Mouse (Mus musculus) kidney, adult 18-20 months (tissue): Measurements from ENCODE around the gene Slc50a1.

ENCODE experiments used
- DNase-seq: peaks from one replicate; pipeline ENCODE4 v3.0.0; 2021

Slc50a1 gene

DNA sequence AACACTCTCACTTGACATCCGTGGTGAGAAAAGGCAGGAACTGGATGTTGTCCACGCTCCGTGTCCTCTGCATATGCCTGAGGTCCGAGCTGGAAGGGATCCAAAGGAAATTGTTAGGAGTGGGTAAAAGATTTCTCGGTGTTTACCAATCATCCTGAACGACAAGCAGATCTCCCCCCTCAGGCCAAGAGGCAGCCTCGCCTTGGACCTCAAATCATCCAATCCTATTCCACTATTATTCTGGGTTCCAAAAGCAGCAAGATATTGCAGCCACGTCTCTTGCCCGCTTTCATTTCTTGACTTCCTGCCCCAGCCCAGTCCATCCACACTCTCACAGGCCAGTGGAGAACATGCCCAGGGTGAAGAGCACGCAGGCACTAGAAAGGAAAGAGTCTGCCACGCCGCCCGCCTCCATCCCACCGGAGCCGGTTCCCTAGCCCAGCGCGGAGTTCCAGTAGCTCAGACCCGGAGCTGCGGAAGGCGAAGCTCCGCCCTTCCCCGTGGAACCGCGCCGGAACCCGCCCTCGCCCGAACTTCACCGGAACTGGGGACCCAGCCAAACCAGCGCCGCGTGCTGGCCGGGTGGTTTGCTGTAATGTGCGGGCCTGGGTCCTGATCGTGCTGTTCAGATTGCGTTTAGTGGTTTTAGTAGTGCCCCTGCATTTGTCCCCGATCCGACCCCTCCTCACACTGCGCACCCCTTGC lies at the start of gene Slc50a1:
Slc50a1 (minus strand) TSS at position 520 of the 705 bp plus-strand sequence.
- DNase-seq, result peak; percentile 88

DNA sequence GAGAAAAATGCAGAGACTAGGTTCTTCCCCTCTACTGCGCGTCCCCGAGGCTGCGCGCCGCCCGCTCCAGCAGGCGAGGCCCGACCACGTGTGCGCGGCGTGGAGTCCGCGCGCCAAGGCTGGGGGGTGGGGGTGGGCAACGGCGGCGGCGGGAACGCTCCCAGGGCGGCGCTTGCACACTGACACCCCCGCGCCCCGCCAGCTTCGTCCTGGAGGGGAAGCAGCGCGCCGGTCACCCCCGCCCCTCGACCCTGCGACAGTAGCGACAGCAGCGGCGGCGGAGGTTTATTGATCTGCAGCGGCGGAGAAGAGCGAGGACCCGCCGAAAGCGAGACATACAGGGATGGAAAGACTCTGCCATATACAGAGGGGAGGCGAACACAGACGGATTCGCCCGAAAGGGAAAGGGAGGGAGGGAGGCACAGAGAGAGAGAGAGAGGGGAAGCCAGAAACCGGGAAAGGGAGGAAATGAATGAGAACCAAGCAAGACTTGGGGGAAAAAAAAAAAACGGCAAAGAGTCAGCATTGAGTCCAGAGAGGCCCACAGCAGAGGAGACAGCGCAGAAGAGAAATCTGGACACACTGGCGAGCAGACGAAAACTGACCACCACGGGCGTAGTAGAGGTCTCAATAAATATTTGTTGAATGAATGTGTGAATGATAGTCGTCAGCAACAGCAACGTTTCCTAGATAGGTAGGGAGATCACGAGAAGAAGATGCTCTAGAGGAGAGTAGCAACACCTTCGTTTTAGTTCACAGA lies 49.4 kb upstream of the Slc50a1 start:
- DNase-seq, result no peak

DNA sequence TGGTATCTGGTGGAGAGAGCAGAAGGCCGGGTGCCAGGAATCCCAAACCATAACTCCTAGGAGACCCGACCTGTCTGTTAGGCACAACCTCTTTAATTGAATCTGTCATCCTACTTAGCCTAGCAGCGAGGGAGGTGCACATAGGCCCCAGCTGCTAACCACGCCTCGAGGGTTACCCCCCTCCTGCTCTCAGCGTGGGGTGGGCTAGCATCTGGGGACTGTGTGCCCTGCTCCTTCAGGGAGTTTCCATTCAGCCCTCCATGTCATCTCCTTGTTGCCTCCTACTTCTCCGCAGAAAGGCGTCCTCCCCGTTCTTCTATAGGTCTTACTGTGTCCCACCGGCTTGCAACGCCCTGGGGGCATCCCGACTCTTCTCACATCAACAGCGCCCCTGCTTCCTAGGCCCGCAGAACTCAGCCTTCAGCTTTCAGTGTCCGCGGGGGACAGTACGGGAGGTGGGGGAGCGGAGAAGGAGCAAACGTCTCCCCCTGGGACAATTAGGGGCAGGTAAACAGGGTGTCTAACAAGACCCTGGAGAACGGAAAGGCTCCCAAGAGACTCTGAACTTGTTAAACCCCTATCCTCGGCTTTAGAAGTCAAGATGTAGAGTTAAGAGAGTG lies 48.7 kb upstream of the Slc50a1 start:
- no peak for DNase-seq

DNA sequence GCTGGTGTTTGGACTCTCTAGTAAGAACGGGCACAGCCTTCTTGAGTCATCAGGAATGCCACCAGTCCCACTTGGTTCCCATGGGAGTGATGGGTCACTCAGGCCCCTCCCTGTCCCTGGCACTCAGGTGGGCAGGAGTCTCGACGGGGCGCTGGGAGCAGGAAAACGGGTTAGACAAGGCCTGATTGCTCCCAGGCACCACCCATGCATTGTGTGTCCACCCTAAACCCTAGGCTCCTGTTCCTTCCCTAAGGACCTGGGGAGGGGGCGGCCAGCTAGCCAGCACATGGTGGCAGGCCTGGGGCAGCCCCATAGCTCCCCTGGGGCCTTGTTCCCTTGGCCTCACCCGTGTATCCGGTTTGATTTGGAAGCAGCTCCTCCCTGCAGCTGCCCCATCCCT lies 47.9 kb upstream of the Slc50a1 start:
- DNase-seq, result no peak

DNA sequence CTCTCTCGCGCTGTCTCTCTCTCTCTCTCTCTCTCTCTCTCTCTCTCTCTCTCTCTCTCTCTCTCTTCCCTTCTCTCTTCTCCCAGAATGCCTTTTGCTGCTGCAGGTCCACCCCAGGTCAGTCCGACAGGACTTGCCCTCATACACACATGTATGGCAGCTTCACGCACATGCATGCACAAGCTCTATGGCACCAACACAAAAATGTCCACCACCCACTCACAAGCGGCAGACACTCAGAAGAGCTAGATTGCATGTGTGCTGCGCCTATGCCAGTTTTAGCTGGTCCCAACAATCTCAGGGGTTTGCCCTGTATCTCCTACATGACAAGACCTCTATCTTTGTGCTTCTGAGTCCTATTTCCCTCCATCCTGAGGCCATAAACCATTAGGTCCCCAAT lies 46.9 kb upstream of the Slc50a1 start:
- no peak for DNase-seq

DNA sequence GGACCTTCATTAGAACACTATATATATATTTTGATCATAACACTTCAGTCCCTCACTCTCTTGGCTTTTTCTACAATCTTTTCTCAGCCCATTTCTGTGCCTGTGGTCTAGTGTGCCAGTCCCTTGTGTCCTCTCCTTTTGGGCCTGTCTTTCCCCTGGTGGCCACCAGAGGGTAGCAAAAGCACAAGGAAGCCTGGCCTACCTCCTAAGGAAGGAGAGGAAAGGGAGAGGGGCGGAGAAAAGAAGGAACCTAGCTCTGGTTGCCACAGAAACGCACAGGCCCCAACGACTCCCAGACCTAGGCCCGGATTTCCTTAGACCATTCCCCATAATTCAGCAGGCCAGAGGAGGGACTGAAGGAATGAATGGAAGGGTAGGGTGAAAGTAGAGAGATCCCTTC lies 46.5 kb upstream of the Slc50a1 start:
- DNase-seq, result peak; percentile 91

DNA sequence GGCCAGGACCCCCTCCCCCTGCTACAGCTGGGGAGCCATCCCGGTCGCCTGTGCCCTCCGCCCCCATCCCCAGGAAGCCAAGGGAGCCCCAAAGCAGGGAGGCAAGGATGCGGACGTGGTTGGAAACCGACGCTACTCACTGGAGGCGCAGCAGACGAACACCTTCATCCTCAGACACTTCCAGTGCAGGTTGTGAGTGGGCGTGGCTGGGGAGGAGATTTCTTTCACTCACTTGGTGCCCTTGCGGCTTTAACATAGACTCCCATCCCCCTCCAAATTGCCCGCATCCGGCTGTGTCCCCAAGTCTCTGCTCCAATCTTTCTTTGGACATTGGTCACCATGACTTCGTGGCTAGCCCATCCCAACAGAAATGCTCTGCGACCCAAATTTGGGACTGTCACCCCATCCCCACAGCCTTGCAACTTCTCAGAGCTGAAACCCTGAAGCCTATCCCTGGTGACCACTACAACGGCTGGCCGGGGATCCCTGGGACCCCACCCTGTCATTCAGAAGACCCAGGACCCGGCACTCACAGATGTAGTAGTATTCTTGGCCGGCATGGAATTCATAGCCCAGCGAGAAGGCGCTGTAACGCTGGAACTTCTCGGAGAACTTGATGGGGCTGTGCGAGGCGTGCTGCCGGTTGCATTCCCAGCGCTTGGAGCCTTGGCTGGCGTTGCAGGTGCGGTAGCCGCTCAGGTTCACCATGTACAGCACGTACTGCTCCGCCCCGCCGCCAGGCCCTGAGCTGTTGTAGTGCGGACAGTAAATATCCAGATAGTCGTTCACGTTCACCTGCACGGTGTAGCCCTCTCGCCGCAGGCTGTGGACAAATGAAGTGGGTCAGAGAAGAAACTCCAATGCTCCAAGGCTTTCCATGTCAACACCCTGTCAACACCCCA lies 45.8 kb upstream of the Slc50a1 start:
- peak; percentile 39 for DNase-seq

DNA sequence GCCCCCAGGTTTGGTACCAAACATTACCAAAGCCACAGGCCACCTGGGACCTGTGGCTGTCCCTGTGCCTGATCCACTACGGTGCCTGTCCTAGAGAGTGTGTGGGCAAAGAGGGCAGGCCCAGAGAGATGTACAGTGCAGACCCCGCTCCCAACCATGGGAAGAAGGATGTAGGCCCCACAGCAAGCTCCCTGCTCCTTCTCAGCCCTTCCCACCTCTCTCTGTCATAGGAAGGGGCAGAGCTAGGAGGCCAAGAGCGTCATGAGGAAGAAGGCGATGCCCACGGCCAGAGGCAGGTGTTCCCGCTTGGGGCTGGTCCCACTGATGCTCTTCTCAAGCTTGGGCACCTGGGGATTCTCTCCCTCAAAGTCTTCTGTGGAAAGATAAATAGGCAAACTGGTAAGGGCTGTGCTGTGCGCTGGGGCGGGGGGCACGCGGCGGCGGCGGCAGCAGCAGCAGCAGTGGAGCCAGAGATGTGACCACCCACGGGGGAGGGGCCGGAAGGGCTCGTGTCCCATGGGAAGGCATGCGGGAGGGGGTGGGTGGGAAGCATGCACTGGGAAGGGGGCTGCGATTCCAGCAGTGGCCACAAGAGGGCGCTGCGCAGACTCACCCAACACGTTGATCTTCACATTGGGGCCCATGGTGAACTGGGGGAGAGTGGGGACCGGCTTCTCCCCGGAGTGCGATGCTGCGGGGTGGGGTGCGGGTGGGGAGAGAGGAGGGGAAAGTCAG lies 45.0 kb upstream of the Slc50a1 start:
- peak; percentile 84 for DNase-seq

DNA sequence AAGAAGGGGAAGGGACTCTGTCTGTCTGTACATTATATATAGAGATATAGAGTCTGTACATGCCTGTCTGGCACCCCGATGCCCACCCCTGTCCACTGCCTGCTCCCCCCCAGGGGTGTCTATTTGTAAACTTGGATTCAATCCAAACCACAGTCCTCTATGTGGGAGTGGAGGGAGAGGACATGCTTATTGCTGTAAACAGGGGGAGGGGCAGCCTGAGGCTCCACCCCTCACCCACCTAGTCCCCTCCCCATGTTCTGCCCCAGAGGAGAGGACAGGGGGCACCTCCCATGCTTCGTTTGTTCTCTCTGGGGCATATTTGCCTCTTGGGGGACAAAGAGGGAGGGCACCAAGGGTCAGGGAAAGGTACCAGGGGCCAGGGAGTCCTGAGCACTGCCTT lies 44.4 kb upstream of the Slc50a1 start:
- no peak for DNase-seq

DNA sequence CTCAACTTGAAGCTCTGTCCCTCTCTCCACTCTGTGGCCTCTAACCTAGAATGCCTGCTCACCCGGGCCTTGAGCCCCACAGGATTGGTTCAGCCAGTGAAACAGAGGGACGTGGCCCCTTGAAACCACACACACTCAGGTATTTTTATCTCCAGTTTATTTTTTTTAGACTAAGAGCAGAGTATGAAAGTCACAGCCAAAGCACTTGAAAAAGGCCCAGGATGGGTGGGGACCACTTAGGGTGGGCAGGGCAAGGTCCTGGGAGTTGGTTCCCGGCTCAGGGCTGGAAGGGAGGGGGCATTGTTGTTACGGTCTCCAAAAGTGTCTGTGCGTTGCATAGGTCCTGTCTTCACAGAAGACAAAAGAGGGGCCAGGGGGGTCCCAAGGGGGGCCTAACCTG lies 44.0 kb upstream of the Slc50a1 start:
- DNase-seq, result no peak

DNA sequence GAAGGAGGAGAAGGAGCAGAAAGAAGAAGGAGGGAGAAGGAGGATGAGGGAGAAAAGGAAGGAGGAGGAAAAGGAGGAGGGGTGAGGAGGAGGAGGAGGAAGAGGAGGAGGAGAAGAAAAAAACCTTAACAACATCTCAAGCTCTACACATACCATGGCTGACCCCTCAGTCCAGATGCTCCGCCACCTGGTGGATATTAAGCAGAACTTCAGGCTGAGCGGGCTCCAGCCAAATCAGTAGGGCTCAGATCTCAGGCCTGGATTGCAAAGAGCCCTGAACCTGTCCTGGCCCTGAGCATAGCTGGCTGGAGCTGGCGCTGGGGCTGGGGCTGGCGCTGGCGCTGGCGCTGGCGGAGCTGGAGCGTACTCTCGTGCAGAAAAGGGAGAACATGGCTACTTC lies 37.7 kb upstream of the Slc50a1 start:
- DNase-seq, result peak; percentile 75

DNA sequence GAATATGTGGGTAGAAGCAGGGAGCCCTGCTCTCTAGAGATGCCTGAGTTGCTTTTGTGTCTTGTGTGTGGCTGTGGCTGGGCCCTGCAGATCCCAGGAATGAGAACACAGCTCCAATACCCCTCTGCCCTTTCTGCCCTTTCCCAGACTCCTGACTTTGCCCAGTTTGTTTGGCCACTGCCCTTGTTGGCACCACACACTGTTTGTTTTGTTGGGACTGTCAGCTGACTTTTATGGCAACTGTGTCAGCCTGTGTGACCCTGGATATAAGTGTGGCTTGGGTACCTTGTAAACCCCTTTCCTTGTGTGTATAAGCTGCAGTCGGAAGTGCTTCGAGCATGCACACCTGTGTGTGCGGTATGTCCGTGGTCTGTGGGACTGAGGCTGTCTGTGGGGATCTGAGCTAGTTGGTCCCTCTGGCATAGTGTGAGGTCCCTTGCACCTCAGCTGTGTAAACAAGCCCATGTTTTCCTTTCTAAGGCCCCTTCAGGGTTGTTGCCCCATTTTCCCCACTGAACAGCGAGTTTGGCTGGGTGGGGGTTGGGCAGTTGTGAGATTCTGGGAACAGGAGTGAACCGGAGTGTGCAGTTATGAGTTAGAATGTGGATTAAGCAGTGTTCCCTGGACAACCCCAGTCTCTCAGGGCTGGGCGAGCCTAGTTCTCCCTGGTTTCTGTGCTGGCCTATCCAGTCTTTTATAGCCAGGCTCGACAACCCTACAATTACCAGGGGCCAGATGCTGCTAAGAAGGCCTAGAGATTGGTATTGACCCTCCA lies 35.4 kb upstream of the Slc50a1 start:
- peak; percentile 63 for DNase-seq

DNA sequence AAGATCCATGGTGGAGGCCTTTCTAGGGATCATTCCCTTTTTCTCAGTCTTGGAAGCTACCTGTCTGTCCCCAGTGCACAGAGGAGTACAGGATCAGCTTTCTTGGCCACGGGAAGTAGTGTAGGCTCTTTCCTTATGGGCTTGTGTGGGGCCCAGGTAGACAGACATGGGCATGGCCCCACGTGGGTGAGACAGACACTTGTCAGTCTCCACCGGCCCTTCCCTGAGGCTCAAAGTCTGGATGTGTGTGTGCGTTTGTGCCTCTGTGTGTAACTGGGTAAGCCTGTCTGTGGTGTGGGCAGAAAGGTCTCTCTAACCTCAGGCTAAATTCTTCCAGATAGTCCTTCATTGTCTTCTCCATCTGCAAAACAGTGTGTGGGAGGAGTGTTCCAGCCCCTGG lies 34.7 kb upstream of the Slc50a1 start:
- DNase-seq, result no peak

DNA sequence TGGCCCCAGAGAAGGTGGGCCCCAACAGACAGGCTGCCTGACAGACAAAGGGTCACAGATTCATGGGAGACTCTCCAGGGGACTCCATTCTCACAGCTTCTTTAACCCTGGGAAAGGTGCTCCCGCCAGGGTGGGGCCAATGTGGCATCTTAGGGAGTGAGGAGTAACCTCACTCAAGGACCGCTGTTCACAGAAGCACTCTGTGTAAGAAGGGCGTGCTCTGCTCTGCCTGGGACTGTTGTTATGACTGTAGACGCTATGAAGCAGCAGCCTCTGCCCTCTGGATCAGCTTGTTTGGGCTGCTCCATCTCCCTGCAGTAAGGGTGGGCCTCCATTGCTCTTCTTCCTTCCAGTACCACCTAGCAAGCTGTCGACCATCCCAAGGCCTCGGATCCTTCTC lies 34.1 kb upstream of the Slc50a1 start:
- no peak for DNase-seq

DNA sequence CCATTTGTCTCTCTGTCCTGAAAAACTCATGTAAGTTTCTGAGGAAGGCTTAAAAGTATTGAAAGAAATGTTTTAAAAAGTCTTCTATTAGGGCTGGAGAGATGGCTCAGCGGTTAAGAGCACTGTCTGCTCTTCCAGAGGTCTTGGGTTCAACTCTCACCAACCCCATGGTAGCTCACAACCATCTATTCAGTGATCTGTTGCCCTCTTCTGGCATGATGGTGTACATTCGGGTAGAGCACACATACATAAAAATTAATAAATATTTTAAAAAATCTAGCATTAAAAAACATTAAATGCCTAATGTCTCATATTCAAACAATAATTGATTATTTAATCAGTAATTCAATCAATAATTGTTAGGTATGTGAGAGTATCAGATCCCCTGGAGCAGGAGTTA lies 30.1 kb upstream of the Slc50a1 start:
- no peak for DNase-seq

DNA sequence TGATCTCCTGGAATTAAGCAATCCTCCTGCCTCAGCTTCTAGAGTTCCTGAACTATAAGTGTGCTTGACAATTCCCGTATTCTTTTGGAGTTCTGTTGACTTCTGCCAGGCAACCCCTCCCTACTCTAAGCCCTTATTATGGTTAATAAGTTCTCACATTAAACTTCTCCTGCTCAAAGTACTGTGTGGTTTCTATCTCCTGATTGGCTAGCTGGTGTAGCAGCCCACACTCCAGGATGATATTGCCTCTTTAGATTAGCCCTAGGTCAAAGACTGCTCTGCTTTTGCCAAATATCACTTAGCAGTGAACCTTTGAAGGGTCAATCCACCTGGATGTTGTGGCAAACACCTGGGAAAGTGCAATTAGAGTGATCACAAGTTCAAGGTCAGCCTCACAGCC lies 29.7 kb upstream of the Slc50a1 start:
- DNase-seq, result peak; percentile 34

DNA sequence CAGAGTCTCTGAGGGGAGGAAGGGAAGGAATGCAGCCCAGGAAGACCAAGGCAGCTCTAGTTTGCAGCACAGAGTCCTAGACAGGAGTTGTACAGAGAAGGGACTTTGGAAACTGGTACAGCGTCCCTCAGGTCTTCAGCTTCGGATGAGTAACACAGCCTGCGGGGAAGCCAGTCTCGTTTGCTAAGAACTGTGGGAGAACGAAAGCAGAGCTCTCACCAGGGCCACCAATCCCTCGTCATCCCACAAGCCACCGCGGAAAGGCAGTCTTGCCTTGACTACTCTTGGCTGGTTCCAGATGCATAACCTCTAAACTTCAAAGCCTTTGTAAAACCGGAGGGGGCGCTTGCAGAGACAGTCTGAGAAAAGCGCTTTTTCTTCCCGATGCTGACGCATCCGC lies 29.1 kb upstream of the Slc50a1 start:
- peak; percentile 52 for DNase-seq

DNA sequence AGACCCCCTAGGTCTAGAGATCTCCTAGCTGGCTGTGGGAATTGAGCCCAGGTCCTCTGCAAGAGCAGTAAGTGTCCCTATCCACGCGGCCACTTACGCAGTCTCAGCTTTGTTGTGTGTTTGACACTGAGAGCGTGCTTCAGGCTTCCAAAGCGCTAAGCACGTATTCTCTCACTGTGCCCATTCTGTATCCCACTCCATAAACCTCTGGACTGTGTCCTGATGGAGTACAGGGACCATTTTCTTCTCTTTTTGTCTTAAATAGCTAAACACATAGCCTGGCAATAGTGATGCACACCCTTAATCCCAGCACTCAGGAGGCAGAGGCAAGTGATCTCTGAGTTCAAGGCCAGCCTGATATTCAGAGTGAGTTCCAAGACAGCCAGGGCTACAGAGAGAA lies 28.5 kb upstream of the Slc50a1 start:
- no peak for DNase-seq

DNA sequence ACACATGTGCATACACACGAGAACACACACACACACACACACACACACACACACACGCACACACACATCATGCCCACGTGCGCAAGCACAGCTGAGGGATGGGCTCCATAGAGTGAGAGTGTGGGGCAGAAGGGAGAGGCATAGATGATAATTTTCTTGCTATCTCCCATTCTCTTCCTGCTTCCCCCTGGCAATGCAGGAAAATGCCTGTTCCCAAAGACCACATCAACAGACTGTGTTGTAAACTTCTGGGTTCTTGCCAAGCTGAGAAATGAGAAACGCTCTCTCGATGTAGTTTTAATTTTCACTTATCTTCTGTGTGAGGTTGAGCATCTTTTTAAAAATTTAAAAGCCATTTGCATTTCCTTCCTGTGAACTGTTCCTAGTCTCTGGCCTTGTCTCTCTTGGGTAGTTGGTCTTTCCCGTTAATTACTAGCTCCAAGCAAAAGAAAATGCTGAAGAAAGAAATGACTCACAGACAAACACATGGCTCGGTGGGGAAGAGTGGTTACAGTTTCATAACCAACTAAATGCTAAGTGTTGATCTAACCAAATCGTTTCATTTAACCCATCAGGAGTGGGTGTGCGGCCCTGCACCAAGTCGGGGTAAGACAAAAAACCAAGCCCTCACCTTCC lies 26.5 kb upstream of the Slc50a1 start:
- no peak for DNase-seq

DNA sequence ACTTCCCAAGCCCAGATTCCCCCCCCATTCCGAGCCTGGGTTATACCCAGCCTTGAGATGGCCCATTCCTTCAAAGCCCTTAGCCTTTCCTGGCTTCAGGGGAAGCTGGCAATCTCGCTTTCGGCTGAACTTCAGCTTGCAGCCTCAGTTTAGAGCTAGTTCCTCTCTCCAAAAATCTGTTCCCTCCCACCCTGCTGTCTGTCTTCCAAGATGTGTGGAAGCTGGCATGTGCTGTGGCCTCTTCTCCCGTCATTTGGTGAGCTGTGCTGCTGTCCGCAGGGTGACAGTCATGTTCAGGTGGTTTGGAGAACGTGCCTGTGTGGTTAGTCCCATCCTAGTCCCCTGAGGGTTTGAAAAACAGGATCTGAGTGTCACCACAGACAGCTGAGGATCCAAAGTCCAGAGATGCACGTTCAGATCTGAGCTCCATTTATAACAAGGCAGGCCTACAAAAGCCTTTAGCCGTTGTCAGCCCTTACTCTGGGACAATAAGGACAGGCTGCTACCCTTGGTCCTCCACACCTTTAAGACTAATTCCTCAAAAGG lies 25.4 kb upstream of the Slc50a1 start:
- DNase-seq, result no peak

DNA sequence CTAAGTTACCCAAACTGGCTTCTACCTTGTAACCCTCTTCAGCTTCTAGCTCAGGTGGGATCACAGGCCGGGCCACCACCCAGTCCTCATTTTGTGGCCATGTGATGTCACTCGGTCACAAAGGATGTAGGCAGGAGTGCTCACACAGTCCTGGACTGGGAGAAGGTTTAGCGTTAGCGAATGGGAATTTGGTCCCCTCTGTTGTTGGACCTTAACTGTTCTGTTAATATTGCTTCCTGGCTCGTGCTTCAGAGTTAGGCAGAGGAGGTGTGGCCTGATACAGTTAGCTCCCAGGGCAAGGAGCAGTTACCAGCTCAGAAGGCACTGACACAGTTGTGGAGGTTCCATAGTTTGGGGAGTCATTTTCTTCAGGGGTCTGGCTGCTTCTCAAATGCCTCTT lies 23.8 kb upstream of the Slc50a1 start:
- DNase-seq, result peak; percentile 45
